Mouse (Mus musculus) NIH3T3 (cell line): ENCODE results near the gene Amh.
"Not testable (repeated sequence)": the region's sequence is repeated elsewhere in the genome, so short reads cannot be mapped to it uniquely, and the experiment has no call there.

Experiments used
- DNase-seq: peaks from one replicate; pipeline ENCODE4 v3.0.0-alpha.2; 2012; ENCODE audit warnings: low read depth

Amh gene

DNA sequence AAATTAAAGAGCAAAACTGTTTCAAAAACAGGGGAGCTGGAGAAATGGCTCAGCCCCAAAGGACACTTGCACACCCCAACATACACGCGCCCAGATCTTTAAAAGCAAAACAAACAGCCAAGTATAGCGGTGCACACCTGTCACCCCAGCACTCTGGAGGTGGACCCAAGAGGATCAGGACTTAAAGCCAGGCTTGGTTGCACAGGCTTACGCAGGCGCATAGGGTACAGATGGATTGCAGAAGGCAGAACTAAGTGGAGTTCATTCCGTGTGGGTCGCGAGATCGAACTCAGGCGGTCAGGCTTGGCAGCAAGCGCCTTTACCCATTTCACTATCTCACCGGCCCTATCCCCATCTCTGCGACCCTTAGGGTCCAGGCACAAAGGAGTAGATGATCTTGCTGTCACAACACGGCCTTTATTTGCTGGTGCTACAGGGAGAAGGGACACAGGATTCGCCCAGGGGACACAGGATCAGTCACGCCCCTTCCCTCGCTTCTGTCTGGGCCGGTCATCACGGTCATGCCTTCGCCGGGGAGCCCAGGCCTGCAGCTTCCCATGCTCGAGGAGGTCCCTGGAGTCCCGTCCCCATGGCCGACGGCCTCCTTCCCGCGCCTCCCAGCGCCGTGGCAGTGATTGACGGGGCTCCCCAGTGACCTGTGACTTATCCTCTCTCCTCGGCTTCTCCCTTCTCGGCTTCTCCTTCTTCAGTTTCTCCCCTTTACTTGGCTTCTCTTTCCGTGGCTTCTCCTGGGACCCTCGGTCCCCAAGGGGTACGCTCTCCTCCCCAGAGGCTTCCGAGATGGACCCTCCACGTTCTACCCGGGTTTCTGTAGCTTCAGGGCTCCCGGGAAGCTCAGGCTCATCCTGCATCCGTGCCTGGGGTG, 3.3 kb downstream of the Amh start:
- DNase-seq: no peak

DNA sequence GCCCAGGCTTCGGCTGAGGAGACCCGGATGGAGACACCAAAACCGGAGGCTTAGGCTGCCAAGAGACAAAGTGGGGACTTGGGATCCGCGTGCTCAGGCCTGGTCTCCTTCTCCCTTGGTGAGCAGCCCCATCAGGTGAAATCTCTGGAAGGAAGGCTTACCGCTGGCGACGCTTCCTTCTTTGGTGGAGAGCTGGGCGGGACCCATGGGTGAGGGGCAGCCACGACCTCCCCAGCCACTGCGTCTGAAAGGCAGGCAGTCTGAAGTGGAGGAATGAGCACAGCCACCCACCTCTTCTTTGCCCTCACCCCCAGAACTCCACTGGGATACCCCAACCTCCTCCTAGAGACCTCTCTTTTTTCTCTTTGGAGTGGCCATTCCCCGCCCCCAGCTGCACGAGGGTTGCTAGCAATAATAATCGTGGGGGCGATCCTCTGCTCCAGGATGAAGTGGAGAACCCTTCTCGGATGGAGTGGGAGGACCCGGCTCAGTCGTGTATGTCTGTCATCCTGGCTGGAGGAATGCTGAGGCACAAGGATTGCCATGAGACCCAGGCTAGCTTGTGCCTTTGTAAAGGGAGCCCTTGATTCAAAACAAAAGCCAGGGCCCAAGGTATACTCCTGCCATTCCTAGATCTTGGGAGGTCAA, 4.1 kb downstream of the Amh start:
- no peak for DNase-seq

DNA sequence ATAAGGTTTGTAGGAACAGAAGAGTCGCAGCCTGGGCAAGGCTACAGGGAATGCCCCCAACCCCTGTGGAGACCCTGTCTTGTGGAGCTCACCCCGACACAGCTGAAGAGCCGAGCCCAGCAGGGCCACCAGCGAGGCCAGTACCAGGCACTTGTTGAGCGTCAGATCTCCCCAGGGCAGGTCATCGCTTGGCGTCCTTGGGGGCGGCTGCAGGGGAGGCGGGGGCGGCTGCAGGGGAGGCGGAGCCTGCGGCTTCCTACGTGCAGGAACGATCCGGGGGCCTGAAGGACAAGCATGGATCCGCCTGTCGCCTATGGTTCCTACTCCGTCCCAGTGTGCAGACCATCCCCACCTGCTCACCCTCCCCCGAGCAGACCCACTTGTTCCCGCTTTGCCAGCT, 5.0 kb downstream of the Amh start:
- no peak for DNase-seq

DNA sequence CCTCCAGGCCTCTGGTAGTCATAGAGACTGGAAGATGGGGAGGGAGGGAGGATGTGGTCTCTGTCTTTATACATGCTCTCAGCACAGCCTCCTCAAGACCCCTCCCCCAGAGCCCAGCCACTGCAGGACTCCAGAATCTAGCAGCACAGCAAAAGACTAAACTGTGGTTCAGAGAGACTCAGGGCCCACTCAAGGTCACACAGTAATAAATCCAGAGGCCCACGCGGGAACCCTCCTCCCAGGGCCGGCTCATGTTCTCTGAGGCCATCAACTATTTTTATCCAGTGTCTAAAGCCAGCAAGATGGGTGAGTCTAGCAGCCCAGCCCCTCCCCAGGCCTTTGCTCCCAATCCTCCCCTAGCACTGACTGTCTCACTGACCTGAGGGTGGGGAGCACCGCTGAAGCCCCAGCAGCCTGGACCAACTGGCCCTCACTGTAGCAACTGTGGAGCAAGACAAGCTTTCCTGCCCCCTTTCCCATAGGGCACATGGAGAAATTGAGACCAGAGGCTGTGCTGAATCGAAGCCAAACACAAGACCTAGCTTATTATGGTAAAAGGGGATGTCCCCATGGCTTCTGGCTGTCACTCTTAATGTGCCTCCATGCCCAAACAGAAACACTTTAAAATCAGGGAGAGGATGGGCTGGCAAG, 7.5 kb downstream of the Amh start:
- no peak for DNase-seq

DNA sequence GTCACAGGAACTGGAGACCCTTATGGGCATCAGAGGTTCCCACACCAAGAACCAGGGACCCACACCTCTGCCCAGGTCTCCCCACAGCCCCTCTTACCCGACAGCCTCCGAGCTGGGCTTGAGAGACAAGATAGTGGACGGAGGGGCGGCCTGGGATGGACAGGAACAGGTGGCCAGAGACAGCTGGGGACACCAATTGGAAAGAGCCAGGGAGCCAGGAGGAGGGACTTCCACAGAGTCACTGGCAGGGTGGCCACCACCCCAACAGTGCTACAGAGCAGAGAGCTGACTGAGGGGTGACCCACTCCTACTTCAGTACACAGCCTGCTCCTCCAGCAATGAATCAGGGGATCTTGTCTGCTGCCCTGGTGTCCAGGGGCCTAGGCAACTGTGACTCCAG, 8.3 kb downstream of the Amh start, which contains the start of gene Jsrp1:
Gene Jsrp1, minus strand, starts transcription at position 133 of the 400 bp plus-strand sequence.
- no peak for DNase-seq

DNA sequence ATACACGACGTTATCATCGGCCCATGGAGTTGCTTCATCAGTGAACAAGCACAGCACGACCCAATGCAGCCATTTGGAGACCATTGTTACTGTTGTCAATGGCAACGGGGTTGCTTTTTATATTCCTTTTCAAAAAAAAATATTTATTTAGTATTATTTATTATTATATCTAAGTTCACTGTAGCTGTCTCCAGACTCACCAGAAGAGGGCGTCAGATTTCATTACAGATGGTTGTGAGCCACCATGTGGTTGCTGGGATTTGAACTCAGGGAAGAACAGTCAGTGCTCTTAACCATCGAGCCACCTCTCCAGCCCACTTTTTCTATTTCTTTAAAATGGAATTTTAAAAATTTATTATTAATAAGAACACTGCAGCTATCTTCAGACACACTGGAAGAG, 9.8 kb downstream of the Amh start:
- DNase-seq: no peak

DNA sequence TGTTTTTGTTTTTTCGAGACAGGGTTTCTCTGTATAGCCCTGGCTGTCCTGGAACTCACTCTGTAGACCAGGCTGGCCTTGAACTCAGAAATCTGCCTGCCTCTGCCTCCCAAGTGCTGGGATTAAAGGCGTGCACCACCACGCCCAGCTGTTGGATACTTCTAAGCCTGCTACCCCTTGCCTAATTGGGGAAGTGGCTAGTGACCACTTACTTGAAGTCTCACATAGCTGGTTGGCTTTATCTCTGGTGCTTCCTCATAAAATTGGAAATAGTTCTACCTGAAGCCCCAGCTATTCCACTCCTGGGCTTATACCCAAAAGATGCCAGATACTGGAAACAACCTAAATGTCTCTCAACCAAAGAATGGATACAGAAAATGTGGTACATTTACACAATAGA, 11.3 kb downstream of the Amh start:
- not testable (repeated sequence) for DNase-seq

DNA sequence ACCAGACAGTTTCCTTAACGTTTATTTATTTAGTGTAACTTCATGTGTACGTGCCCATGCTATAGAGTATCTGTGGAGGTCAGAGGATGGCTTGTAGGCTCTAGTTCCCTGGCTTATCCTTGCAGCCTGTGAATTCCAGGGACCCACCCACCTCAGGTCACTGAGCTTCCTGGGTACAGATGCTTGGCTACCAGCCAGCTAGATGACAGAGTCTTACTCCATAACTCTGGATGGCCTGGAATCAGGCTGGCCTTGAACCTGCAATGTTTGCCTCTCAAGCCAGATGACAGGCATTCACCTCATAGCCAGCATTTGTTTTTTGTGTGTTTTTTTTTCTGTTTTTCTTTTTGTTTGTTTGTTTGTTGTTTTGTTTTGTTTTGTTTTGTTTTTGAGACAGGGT, 12.1 kb downstream of the Amh start:
- DNase-seq: no peak

DNA sequence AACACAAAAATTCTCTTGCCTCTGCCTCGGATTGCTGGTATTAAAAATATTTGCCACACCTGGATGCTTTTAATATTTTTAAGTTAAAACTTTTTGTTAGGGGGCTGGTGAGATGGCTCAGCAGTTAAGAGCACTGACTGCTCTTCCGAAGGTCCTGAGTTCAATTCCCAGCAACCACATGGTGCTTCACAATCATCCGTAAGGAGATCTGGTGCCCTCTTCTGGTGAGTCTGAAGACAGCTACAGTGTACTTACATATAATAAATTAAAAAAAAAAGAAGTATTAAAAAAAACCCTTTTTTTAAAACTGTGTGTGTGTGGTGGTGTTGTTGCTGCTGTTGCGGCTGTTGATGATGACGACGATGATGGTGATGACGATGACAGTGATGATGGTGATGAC, 12.9 kb downstream of the Amh start:
- peak; percentile 71 for DNase-seq

DNA sequence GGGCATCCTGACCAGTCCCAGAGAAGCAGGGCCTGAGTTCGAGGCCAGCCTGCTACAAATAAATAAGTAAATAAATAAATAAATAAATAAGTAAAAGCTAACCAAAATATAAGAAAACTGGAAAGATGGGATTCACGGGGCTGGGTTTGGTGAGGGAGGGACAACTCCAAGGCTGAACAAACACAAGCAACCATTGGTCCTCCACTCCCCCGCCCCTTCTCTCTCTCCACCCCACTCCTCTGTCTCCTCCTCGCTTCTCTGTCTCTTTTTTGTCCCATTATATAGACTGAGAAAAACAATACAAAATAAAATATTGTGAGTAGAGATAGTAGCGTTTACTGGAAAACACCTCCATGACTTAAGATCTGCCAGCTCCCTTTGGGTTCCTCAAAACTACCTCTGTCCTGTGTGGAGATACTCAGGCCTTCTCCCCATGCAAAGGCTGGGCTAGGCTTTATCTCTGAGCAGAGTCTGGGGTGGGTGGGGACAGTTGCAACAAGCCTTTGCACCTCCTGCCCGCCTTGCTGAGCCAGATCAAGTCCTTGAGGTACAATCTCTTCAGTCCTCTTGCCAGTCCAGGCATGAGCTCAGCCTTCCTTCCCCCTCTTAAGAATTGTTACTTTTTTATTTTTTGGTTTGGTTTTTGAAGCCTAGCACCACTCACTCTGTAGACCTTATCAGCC, 13.7 kb downstream of the Amh start:
- no peak for DNase-seq

DNA sequence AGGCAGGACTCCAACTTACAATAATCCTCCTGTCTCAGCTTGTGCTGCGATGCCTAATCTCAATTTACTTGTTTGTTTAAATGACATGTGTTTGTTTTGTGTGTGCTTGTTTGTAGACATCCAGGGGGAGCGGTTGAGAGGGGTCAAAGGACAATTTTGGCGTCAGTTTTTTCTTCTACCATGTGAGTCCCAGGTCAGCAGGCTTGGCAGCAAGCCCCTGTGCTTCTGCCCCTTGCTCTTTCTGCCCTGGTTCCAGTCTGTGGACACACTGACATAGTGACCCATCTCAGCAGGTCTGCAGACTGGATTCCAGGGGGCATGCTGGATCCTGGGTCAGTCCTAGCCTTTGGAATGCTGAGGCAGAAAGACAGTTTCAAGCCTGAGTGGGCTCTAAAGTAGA, 14.4 kb downstream of the Amh start:
- DNase-seq: no peak

DNA sequence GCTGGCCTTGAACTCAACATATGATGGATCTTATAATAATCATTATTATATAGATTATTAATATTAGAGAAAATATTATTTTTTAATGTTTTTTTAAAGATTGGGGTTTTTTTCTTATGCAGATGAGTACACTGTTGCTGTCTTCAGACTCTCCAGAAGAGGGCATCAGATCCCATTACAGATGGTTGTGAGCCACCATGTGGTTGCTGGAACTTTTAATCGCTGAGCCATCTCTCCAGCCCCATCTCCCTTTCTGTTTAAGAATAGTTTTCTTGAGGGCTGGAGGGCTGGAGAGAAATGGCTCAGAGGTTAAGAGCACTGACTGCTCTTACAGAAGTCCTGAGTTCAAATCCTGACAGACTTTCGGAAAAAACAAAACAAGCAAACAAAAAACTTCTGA, 16.9 kb downstream of the Amh start:
- peak; percentile 69 for DNase-seq

DNA sequence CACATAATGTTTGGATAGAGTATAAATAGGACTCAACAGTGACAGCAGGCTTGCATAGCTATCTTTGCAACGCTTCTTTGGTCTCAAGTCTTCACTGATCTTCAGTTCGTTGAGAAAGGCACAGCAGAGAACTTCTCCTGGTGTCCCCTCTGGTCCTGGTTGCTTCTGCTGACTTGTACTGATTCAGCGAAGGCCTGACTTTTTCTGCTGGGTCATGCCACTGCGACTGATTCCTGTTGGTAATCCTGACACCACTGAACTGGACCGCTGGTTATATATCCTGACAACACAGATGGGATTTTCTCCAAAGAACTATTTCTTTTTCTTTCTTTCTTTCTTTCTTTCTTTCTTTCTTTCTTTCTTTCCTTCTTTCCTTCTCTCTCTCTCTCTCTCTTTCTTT, 17.5 kb downstream of the Amh start:
- no peak for DNase-seq

DNA sequence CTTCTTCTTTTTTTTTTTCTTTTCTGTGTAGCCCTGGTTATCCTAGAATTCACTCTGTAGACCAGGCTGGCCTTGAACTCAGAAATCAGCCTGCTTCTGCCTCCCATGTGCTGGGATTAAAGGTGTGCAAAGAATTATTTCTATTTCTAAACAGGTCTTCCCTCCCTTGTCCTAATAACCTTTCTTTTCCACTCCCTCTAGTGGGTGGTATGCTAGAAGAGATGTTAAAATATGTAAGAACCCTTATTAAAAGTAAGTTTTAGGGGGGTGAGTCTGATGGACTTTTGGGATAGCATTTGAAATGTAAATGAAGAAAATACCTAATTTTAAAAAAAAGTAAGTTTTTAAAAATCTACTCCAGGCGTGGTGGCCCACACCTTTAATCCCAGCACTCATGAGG, 18.3 kb downstream of the Amh start:
- peak; percentile 57 for DNase-seq

DNA sequence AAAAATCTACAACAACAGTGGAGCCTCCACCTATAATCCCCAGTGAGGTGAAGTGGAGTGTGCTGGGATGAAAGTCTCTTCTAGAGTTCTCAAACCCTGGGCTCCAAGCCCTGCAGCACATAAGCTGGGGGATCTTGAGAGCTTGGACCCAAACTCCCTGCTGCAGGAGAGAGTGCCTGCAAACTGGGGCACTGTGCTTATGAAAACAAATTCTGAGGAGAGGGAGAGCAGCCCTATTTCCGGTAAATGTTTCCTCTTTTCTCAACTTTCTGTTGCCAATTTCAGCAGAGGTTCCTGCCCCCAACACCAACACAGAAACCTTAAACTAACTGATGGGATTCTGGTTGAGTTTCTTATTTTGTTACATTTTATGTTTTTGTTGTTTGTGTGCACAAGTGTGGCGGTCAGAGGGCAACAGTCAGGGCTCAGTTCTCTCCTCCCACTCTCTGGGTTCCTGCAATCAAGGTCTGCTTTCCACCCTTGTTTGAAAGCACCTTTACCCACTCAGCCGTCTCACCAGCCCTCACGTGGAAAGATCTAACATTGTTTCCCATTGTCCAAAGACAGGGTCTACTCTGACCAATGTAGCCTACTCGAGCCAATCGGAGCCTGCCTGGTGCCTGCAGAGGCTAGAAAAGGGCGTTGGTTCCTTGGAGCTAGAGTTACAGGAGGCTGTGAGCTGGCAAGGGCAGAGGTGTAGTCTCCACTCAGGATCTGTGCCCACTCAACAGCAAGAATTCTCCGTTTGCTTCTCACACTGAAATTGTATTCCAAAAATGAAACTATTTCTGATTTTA, 19.0 kb downstream of the Amh start:
- DNase-seq: peak; percentile 32

DNA sequence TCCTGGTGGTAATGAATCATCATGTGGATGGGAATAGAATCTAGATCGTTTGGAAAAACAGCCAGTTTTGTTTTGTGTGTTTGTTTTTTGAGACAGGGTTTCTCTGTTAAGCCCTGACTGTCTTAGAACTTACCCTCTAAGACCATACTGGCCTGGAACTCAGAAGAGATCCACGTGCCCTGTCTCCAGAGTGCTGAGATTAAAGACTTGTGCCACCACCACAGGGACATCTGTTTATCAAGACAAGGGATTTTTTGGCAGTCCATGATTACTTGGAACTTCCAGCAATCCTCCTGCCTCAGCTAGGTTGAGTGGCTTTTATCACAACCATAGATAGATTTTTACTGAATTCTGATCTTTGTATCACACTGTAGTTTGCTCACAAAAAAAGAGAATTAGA, 19.8 kb downstream of the Amh start:
- DNase-seq: no peak

DNA sequence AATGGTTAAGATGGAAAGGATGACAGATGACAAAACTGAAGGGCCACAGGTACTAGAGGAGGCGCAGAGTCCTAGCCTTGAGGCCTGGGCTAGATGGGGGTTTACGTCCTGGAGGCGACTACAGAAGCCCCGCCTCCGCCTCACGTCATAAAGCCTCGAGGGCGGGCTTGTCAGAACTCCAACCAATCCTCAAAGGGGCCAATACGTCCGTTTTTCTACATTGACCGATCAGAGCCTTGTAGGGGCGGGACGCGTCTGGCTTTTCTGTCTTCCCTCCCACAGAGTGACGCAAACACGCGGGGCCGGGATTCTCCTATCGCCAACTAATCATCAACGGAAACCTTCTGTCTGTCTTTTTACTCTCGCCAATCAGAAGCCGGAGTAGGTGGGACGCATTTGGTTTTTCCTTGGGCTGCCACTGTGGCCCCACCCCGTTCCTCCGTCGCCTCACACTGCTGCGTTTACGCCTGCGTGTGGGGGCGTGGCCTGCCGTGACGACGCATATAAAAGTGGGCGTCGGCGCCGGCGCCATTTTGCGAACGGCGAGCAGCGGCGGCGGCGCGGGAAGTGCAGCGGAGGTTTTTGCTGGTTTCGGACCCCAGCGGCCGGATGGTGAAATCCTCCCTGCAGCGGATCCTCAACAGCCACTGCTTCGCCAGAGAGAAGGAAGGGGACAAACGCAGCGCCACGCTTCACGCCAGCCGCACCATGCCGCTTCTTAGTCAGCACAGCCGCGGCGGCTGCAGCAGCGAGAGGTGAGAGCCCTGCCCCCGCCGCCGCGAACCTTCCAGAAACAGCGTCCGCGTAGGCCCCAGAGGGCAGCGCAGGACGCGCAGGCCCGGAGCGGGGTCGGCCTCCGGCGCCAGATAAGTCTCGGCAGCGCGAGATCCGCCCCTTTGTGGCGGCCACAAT, 21.4 kb downstream of the Amh start, which contains the start of gene Oaz1:
Gene Oaz1, plus strand, starts transcription at position 506 of the 912 bp plus-strand sequence.
- DNase-seq: peak; percentile 100

DNA sequence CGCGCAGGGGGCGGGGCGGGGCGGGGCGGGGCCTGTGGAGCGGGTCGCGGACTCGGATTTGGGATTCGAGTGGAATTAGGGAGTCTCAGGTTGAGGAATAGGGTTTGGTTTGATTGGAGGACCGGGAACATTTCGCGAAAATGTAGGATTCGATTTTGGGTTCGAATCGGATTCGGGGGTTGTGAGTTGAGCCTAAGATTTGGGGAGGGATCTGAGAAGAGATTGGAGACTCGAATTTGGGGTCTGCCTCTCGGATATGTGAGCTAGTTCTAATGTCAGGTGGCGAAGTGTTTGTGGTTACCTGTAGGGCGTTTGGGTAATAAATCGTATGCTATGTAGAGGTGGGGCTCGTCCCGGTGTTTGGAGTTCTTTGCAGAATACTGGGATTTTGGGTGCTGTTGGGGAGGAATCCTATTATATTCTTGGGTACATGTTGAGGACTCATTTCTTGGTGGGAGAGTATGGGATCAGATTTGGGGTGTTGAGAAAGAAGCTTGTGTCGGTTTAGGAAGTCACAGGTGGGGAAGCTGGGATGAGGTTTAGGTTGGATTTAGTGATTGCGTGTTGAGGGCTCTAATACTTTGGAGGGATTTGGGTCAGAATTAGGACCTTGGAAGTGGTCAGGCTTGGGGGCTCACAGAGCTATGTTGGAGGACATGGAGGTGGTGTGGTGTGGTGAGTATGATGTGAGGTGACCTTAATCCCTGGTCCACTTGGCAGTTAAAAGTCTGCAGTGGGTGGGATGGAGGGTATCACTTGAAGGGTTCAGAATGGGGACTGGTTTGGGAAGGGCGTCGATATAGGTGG, 22.2 kb downstream of the Amh start:
- no peak for DNase-seq

DNA sequence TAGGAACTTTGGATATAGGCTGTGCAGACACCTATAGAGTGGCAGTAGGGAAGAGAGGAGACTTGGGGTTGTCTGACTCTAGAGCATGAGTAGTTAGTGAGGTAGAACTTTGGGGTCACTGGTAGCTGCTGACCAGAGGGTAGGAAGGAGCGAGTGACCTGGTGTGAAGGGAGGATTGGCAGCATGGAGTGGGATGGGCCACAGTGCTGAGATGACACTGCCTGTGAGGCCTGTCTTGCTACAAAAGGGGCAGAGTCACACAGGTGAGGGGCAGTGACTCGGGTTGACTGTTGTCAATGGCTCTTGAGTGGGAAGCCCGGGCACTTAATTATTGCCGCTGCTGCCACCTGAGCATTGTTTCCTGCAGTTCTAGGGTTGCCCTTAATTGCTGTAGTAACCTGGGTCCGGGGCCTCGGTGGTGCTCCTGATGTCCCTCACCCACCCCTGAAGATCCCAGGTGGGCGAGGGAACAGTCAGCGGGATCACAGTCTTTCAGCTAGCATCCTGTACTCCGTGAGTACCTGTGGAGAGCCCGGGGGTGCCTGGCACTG, 22.9 kb downstream of the Amh start:
- DNase-seq: no peak
